Mouse (Mus musculus): ENCODE results near the gene Gng12.
A peak's percentile ranks its signal among the peaks of the same experiment; 100 is the strongest.
"Not testable (repeated sequence)": the region's sequence is repeated elsewhere in the genome, so short reads cannot be mapped to it uniquely, and the experiment has no call there.

Gene Gng12

GRCm38 (mm10) chr6:67023729-67024128 lies 127.5 kb downstream of the Gng12 start:
- DNase-seq (ENCODE audit: extremely low read depth, low read depth, low spot score) = no peak

- no peak for DNase-seq (ENCODE audit: extremely low read depth, low read depth, low spot score)
Measured at GRCm38 (mm10) chr6:67026661-67027060, 130.5 kb downstream of the Gng12 start.

- peak; percentile 93 for DNase-seq (ENCODE audit: extremely low read depth, low read depth, low spot score)
Measured at GRCm38 (mm10) chr6:67027438-67028142, 131.4 kb downstream of the Gng12 start.

- DNase-seq (ENCODE audit: extremely low read depth, low read depth, low spot score) = no peak
Measured at GRCm38 (mm10) chr6:67029312-67029950, 133.2 kb downstream of the Gng12 start.

GRCm38 (mm10) chr6:67029987-67030386 lies 133.8 kb downstream of the Gng12 start:
- DNase-seq (ENCODE audit: extremely low read depth, low read depth, low spot score) = no peak

- no peak for DNase-seq (ENCODE audit: extremely low read depth, low read depth, low spot score)
Measured at GRCm38 (mm10) chr6:67030416-67030815, 134.2 kb downstream of the Gng12 start.

- DNase-seq (ENCODE audit: extremely low read depth, low read depth, low spot score) = no peak
Measured at GRCm38 (mm10) chr6:67030846-67031245, 134.6 kb downstream of the Gng12 start.

GRCm38 (mm10) chr6:67032551-67032950 lies 136.4 kb downstream of the Gng12 start:
- not testable (repeated sequence) for DNase-seq (ENCODE audit: extremely low read depth, low read depth, low spot score)

GRCm38 (mm10) chr6:67032972-67033371 lies 136.8 kb downstream of the Gng12 start:
- DNase-seq (ENCODE audit: extremely low read depth, low read depth, low spot score) = not testable (repeated sequence)

GRCm38 (mm10) chr6:67033604-67034003 lies 137.4 kb downstream of the Gng12 start:
- no peak for DNase-seq (ENCODE audit: extremely low read depth, low read depth, low spot score)

- no peak for DNase-seq (ENCODE audit: extremely low read depth, low read depth, low spot score)
Measured at GRCm38 (mm10) chr6:67034331-67035130, 138.3 kb downstream of the Gng12 start.

- DNase-seq (ENCODE audit: extremely low read depth, low read depth, low spot score) = no peak
Measured at GRCm38 (mm10) chr6:67035388-67036299, 139.4 kb downstream of the Gng12 start.

- no peak for DNase-seq (ENCODE audit: extremely low read depth, low read depth, low spot score)
Measured at GRCm38 (mm10) chr6:67036356-67036811, 140.2 kb downstream of the Gng12 start.

GRCm38 (mm10) chr6:67036837-67037628 lies 140.8 kb downstream of the Gng12 start, which contains the start of gene Gadd45a:
Gadd45a (minus strand) TSS chr6:67037457.
- peak; percentile 91 for DNase-seq (ENCODE audit: extremely low read depth, low read depth, low spot score)

GRCm38 (mm10) chr6:67038964-67039363 lies 142.8 kb downstream of the Gng12 start:
- no peak for DNase-seq (ENCODE audit: extremely low read depth, low read depth, low spot score)

- DNase-seq (ENCODE audit: extremely low read depth, low read depth, low spot score) = no peak
Measured at GRCm38 (mm10) chr6:67040904-67041410, 144.8 kb downstream of the Gng12 start.

- DNase-seq (ENCODE audit: extremely low read depth, low read depth, low spot score) = no peak
Measured at GRCm38 (mm10) chr6:67045424-67045823, 149.2 kb downstream of the Gng12 start.

- no peak for DNase-seq (ENCODE audit: extremely low read depth, low read depth, low spot score)
Measured at GRCm38 (mm10) chr6:67046937-67047336, 150.7 kb downstream of the Gng12 start.

- no peak for DNase-seq (ENCODE audit: extremely low read depth, low read depth, low spot score)
Measured at GRCm38 (mm10) chr6:67048052-67048691, 152.0 kb downstream of the Gng12 start.

All from fat pad, adult 2 months (tissue).